Mouse (Mus musculus): ENCODE data around the gene Pde4b. TPM values are rescaled to one million over a fixed set of nuclear protein-coding genes. Genes with fewer than 3 reads are reported as not detected.

The Pde4b gene
- polyA plus RNA-seq, 1 experiment from 2014 or later: 6.8 TPM

- Histone ChIP-seq H3K4me1 (ENCODE audit: control insufficient read depth, insufficient read depth, low read length) (peaks cover 5% of the 10 kb centered on the region; the same call in 1 of the 2 replicates), H3K9me3 (ENCODE audit: control insufficient read depth, low read length) (no peaks in the 10 kb centered on the region), H3K4me2 (ENCODE audit: low read depth, severe bottlenecking) (no peak overlapping the region), H3K27me3 (ENCODE audit: control insufficient read depth, insufficient read depth, low read length) (no peaks in the 10 kb centered on the region), H3K4me3 (ENCODE audit: low read depth, low read length) (no peak overlapping the region), H3K27ac (replicated peaks; ENCODE audit: low read depth, low read length) (no peak overlapping the region), H3K9ac (ENCODE audit: low read length) (no peak overlapping the region), H3K36me3 (ENCODE audit: control insufficient read depth, insufficient read depth, low read length) (no peaks in the 10 kb centered on the region)
- no peak for ATAC-seq (ENCODE audit: insufficient number of reproducible peaks, low FRiP score, low TSS enrichment, low read depth)
- WGBS: 90% methylated on average over 10 of the region's 10 CpGs
- no peak for DNase-seq (ENCODE audit: low spot score)
Observed at GRCm38 (mm10) chr4:102574666-102575254, 487.4 kb downstream of the Pde4b start.

GRCm38 (mm10) chr4:102576109-102576508 lies 488.8 kb downstream of the Pde4b start:
- H3K27me3 ChIP-seq (ENCODE audit: control insufficient read depth, insufficient read depth, low read length): no peaks in the 10 kb centered on the region
- ATAC-seq (ENCODE audit: insufficient number of reproducible peaks, low FRiP score, low TSS enrichment, low read depth): no peak
- H3K4me2 ChIP-seq (ENCODE audit: low read depth, severe bottlenecking): no peak overlapping the region
- H3K27ac ChIP-seq (replicated peaks; ENCODE audit: low read depth, low read length): no peak overlapping the region
- H3K9ac ChIP-seq (ENCODE audit: low read length): no peak overlapping the region
- H3K4me1 ChIP-seq (ENCODE audit: control insufficient read depth, insufficient read depth, low read length): peaks cover 5% of the 10 kb centered on the region; the same call in 1 of the 2 replicates
- DNase-seq (ENCODE audit: low spot score): no peak
- H3K4me3 ChIP-seq (ENCODE audit: low read depth, low read length): no peak overlapping the region
- WGBS: 80% methylated on average over 6 of the region's 6 CpGs
- H3K36me3 ChIP-seq (ENCODE audit: control insufficient read depth, insufficient read depth, low read length): no peaks in the 10 kb centered on the region
- no peaks in the 10 kb centered on the region for H3K9me3 ChIP-seq (ENCODE audit: control insufficient read depth, low read length)

DNA sequence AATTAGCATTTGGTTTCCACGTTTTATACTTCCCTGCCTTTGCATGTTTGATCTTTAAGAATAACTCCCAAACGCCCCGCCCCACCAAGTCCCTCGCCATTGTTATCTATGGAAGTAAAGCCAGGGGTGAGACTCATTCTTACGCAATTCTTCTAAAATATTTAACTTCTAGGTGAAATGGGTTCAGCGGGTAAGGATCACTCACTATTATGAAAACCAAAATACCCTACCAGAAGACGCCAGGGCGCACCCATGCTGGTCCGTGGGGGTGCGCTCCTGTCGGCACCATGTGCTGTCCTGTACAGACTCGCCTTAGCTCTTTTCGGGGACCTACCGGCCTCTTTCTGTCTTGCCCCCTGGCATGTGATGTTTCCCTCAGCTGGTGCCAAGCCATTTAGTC lies 490.3 kb downstream of the Pde4b start:
- no peak overlapping the region for H3K4me2 ChIP-seq (ENCODE audit: low read depth, severe bottlenecking)
- ATAC-seq (ENCODE audit: insufficient number of reproducible peaks, low FRiP score, low TSS enrichment, low read depth) (no peak), DNase-seq (ENCODE audit: low spot score) (no peak)
- H3K27me3 ChIP-seq (ENCODE audit: control insufficient read depth, insufficient read depth, low read length): no peaks in the 10 kb centered on the region
- no peaks in the 10 kb centered on the region for H3K36me3 ChIP-seq (ENCODE audit: control insufficient read depth, insufficient read depth, low read length)
- H3K4me3 ChIP-seq (ENCODE audit: low read depth, low read length): no peak overlapping the region
- WGBS: 89% methylated on average over 14 of the region's 14 CpGs
- no peaks in the 10 kb centered on the region for H3K9me3 ChIP-seq (ENCODE audit: control insufficient read depth, low read length)
- no peak overlapping the region for H3K27ac ChIP-seq (replicated peaks; ENCODE audit: low read depth, low read length)
- peaks cover 5% of the 10 kb centered on the region; the same call in 1 of the 2 replicates for H3K4me1 ChIP-seq (ENCODE audit: control insufficient read depth, insufficient read depth, low read length)
- no peak overlapping the region for H3K9ac ChIP-seq (ENCODE audit: low read length)

- Histone ChIP-seq H3K36me3 (ENCODE audit: control insufficient read depth, insufficient read depth, low read length) (no peaks in the 10 kb centered on the region), H3K9me3 (ENCODE audit: control insufficient read depth, low read length) (no peaks in the 10 kb centered on the region), H3K27me3 (ENCODE audit: control insufficient read depth, insufficient read depth, low read length) (no peaks in the 10 kb centered on the region), H3K4me3 (ENCODE audit: low read depth, low read length) (no peak overlapping the region), H3K27ac (replicated peaks; ENCODE audit: low read depth, low read length) (no peak overlapping the region), H3K4me2 (ENCODE audit: low read depth, severe bottlenecking) (no peak overlapping the region), H3K4me1 (ENCODE audit: control insufficient read depth, insufficient read depth, low read length) (peaks cover 3% of the 10 kb centered on the region; the same call in 1 of the 2 replicates), H3K9ac (ENCODE audit: low read length) (no peak overlapping the region)
- DNase-seq (ENCODE audit: low spot score): no peak
- no peak for ATAC-seq (ENCODE audit: insufficient number of reproducible peaks, low FRiP score, low TSS enrichment, low read depth)
- WGBS: 91% methylated on average over 4 of the region's 4 CpGs
Observed at GRCm38 (mm10) chr4:102579051-102579450, 491.7 kb downstream of the Pde4b start.

- Histone ChIP-seq H3K27ac (replicated peaks; ENCODE audit: low read depth, low read length) (no peak overlapping the region), H3K36me3 (ENCODE audit: control insufficient read depth, insufficient read depth, low read length) (no peaks in the 10 kb centered on the region), H3K9ac (ENCODE audit: low read length) (no peak overlapping the region), H3K4me2 (ENCODE audit: low read depth, severe bottlenecking) (no peak overlapping the region), H3K9me3 (ENCODE audit: control insufficient read depth, low read length) (no peaks in the 10 kb centered on the region), H3K4me3 (ENCODE audit: low read depth, low read length) (no peak overlapping the region), H3K4me1 (ENCODE audit: control insufficient read depth, insufficient read depth, low read length) (no peaks in the 10 kb centered on the region; the same call in 1 of the 2 replicates), H3K27me3 (ENCODE audit: control insufficient read depth, insufficient read depth, low read length) (no peaks in the 10 kb centered on the region)
- 82% methylated on average over 2 of the region's 2 CpGs for WGBS
- DNase-seq (ENCODE audit: low spot score) (no peak), ATAC-seq (ENCODE audit: insufficient number of reproducible peaks, low FRiP score, low TSS enrichment, low read depth) (no peak)
Observed at GRCm38 (mm10) chr4:102579746-102580145, 492.4 kb downstream of the Pde4b start.

DNA sequence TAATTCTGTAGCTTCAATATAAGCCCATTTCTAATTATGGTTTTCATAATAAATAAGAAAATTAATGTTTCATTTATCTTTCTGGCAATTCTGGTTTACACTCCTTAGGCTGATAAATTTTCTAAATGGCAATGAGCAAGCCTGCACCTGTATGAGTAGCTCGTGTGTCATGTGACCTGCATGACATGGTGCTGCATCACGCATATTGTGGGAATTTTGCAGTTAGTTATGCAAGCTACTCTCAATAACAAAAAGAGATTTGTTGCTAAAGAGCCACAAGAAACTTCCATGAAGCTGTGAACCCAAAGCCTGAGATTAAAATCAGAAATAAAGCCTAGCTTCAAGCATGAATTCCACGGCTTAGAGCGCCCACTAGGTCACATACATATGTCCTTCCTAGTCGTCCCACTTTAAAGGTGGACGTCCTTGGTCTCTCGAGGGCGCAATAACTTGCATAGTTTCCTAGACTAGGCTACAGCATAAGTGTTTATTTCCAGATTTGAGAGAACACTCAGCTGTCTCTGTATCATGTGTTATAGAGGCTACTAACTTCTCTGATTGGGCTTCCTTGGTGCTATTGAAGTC lies 494.9 kb downstream of the Pde4b start:
- Histone ChIP-seq H3K4me3 (ENCODE audit: low read depth, low read length) (no peak overlapping the region), H3K36me3 (ENCODE audit: control insufficient read depth, insufficient read depth, low read length) (no peaks in the 10 kb centered on the region), H3K4me1 (ENCODE audit: control insufficient read depth, insufficient read depth, low read length) (peaks cover 3% of the 10 kb centered on the region; the same call in 1 of the 2 replicates), H3K9me3 (ENCODE audit: control insufficient read depth, low read length) (no peaks in the 10 kb centered on the region), H3K27ac (replicated peaks; ENCODE audit: low read depth, low read length) (no peak overlapping the region), H3K27me3 (ENCODE audit: control insufficient read depth, insufficient read depth, low read length) (no peaks in the 10 kb centered on the region), H3K9ac (ENCODE audit: low read length) (no peak overlapping the region), H3K4me2 (ENCODE audit: low read depth, severe bottlenecking) (no peak overlapping the region)
- 88% methylated on average over 8 of the region's 8 CpGs for WGBS
- ATAC-seq (ENCODE audit: insufficient number of reproducible peaks, low FRiP score, low TSS enrichment, low read depth) (no peak), DNase-seq (ENCODE audit: low spot score) (peak; percentile 11)

GRCm38 (mm10) chr4:102582963-102583362 lies 495.6 kb downstream of the Pde4b start:
- 78% methylated on average over 6 of the region's 6 CpGs for WGBS
- no peak overlapping the region for H3K4me2 ChIP-seq (ENCODE audit: low read depth, severe bottlenecking)
- H3K27ac ChIP-seq (replicated peaks; ENCODE audit: low read depth, low read length): no peak overlapping the region
- no peak for ATAC-seq (ENCODE audit: insufficient number of reproducible peaks, low FRiP score, low TSS enrichment, low read depth)
- H3K27me3 ChIP-seq (ENCODE audit: control insufficient read depth, insufficient read depth, low read length): no peaks in the 10 kb centered on the region
- peaks cover 3% of the 10 kb centered on the region; the same call in 1 of the 2 replicates for H3K4me1 ChIP-seq (ENCODE audit: control insufficient read depth, insufficient read depth, low read length)
- DNase-seq (ENCODE audit: low spot score): peak; percentile 2
- no peak overlapping the region for H3K9ac ChIP-seq (ENCODE audit: low read length)
- no peaks in the 10 kb centered on the region for H3K9me3 ChIP-seq (ENCODE audit: control insufficient read depth, low read length)
- H3K4me3 ChIP-seq (ENCODE audit: low read depth, low read length): no peak overlapping the region
- no peaks in the 10 kb centered on the region for H3K36me3 ChIP-seq (ENCODE audit: control insufficient read depth, insufficient read depth, low read length)

GRCm38 (mm10) chr4:102583469-102583868 lies 496.1 kb downstream of the Pde4b start:
- DNase-seq (ENCODE audit: low spot score): peak; percentile 4
- no peaks in the 10 kb centered on the region for H3K9me3 ChIP-seq (ENCODE audit: control insufficient read depth, low read length)
- no peak overlapping the region for H3K9ac ChIP-seq (ENCODE audit: low read length)
- no peak overlapping the region for H3K4me3 ChIP-seq (ENCODE audit: low read depth, low read length)
- H3K4me2 ChIP-seq (ENCODE audit: low read depth, severe bottlenecking): no peak overlapping the region
- no peak for ATAC-seq (ENCODE audit: insufficient number of reproducible peaks, low FRiP score, low TSS enrichment, low read depth)
- WGBS: 89% methylated on average over 3 of the region's 3 CpGs
- H3K27me3 ChIP-seq (ENCODE audit: control insufficient read depth, insufficient read depth, low read length): no peaks in the 10 kb centered on the region
- no peak overlapping the region for H3K27ac ChIP-seq (replicated peaks; ENCODE audit: low read depth, low read length)
- H3K4me1 ChIP-seq (ENCODE audit: control insufficient read depth, insufficient read depth, low read length): peaks cover 3% of the 10 kb centered on the region; the same call in 1 of the 2 replicates
- H3K36me3 ChIP-seq (ENCODE audit: control insufficient read depth, insufficient read depth, low read length): no peaks in the 10 kb centered on the region
